Mouse (Mus musculus): ENCODE data around the gene Olfm3. TPM values are rescaled to one million over a fixed set of nuclear protein-coding genes. Genes with fewer than 3 reads are reported as not detected.
A peak's percentile ranks its signal among the peaks of the same experiment; 100 is the strongest.

The Olfm3 gene
- total RNA-seq (2021) = not detected

GRCm38 (mm10) chr3:114903924-114904438 is at the start of gene Olfm3:
TSS of gene Olfm3 (plus strand) at chr3:114904078.
- DNase-seq = peak; percentile 8 to 10
- intact Hi-C loops (cut with DNase I) = no loop called here

- DNase-seq = no peak
- intact Hi-C loops (cut with DNase I) = no loop called here
Measured at GRCm38 (mm10) chr3:114889764-114890163, 14.1 kb upstream of the Olfm3 start.

GRCm38 (mm10) chr3:114904633-114905423 is 950 bp downstream of the Olfm3 start:
- DNase-seq = no peak
- intact Hi-C loops (cut with DNase I) = no loop called here

GRCm38 (mm10) chr3:114907537-114907936 is 3.7 kb downstream of the Olfm3 start:
- no peak for DNase-seq
- intact Hi-C loops (cut with DNase I) = no loop called here

- intact Hi-C loops (cut with DNase I) = no loop called here
Measured at GRCm38 (mm10) chr3:114908846-114909245, 5.0 kb downstream of the Olfm3 start.

GRCm38 (mm10) chr3:114920102-114920501 is 16.2 kb downstream of the Olfm3 start:
- intact Hi-C loops (cut with DNase I) = no loop called here
- no peak for DNase-seq

More at GRCm38 (mm10) chr3:114908846-114909245, 5.0 kb downstream of the Olfm3 start:
- DNase-seq = no peak

- intact Hi-C loops (cut with DNase I) = no loop called here
- DNase-seq = no peak
Measured at GRCm38 (mm10) chr3:114929605-114930004, 25.7 kb downstream of the Olfm3 start.

GRCm38 (mm10) chr3:114930336-114930735 is 26.5 kb downstream of the Olfm3 start:
- intact Hi-C loops (cut with DNase I) = no loop called here
- no peak for DNase-seq

GRCm38 (mm10) chr3:114930796-114931195 is 26.9 kb downstream of the Olfm3 start:
- no peak for DNase-seq
- intact Hi-C loops (cut with DNase I) = no loop called here

GRCm38 (mm10) chr3:114932881-114933280 is 29.0 kb downstream of the Olfm3 start:
- intact Hi-C loops (cut with DNase I) = no loop called here
- no peak for DNase-seq

- intact Hi-C loops (cut with DNase I) = no loop called here
Measured at GRCm38 (mm10) chr3:114954904-114955303, 51.0 kb downstream of the Olfm3 start.

GRCm38 (mm10) chr3:114959311-114959967 is 55.6 kb downstream of the Olfm3 start:
- intact Hi-C loops (cut with DNase I) = no loop called here
- DNase-seq = no peak

More at GRCm38 (mm10) chr3:114954904-114955303, 51.0 kb downstream of the Olfm3 start:
- DNase-seq = no peak

- no peak for DNase-seq
- intact Hi-C loops (cut with DNase I) = no loop called here
Measured at GRCm38 (mm10) chr3:114962316-114963083, 58.6 kb downstream of the Olfm3 start.

- DNase-seq = no peak
- intact Hi-C loops (cut with DNase I) = no loop called here
Measured at GRCm38 (mm10) chr3:114971183-114971582, 67.3 kb downstream of the Olfm3 start.

GRCm38 (mm10) chr3:114972522-114972921 is 68.6 kb downstream of the Olfm3 start:
- intact Hi-C loops (cut with DNase I) = no loop called here
- no peak for DNase-seq

- no peak for DNase-seq
- intact Hi-C loops (cut with DNase I) = no loop called here
Measured at GRCm38 (mm10) chr3:114990828-114991227, 87.0 kb downstream of the Olfm3 start.

GRCm38 (mm10) chr3:114995956-114996355 is 92.1 kb downstream of the Olfm3 start:
- DNase-seq = no peak
- intact Hi-C loops (cut with DNase I) = no loop called here

- DNase-seq = no peak
- intact Hi-C loops (cut with DNase I) = no loop called here
Measured at GRCm38 (mm10) chr3:115027560-115027959, 123.7 kb downstream of the Olfm3 start.

- DNase-seq = no peak
- intact Hi-C loops (cut with DNase I) = no loop called here
Measured at GRCm38 (mm10) chr3:115028046-115028445, 124.2 kb downstream of the Olfm3 start.

- intact Hi-C loops (cut with DNase I) = no loop called here
- DNase-seq = no peak
Measured at GRCm38 (mm10) chr3:115028611-115029010, 124.7 kb downstream of the Olfm3 start.

- no peak for DNase-seq
- intact Hi-C loops (cut with DNase I) = no loop called here
Measured at GRCm38 (mm10) chr3:115049060-115049459, 145.2 kb downstream of the Olfm3 start.
